Mouse (Mus musculus) lung, embryonic 14.5 days (tissue): ENCODE results near the gene Rilp. TPM values are rescaled to one million over a fixed set of nuclear protein-coding genes. Genes with fewer than 3 reads are reported as not detected.
A peak's percentile ranks its signal among the peaks of the same experiment; 100 is the strongest.

Experiments used
- ATAC-seq: fragments of 200-750 bp; cut with Nextera tagmentation; 2 replicates; pipeline ENCODE4 v1.8.0; 2017; ENCODE audit warnings: mild to moderate bottlenecking, moderate TSS enrichment, moderate library complexity; ENCODE audit not compliant: insufficient read depth
- DNase-seq: peaks from one replicate; pipeline ENCODE4 v3.0.0-alpha.2; 2015
- H3K27ac ChIP-seq: fragments of 300-500 bp; sonication (generic); 2 replicates; pipeline ENCODE4 v1.5.1; 2014; ENCODE audit warnings: low read depth, mild to moderate bottlenecking, moderate library complexity
- H3K27me3 ChIP-seq: fragments of 300-500 bp; sonication (generic); 2 replicates; pipeline ENCODE4 v1.6.1; 2014; ENCODE audit warnings: low read length, control low read depth; ENCODE audit not compliant: insufficient read depth
- H3K36me3 ChIP-seq: fragments of 300-500 bp; sonication (generic); 2 replicates; pipeline ENCODE4 v1.6.1; 2014; ENCODE audit warnings: control low read depth; ENCODE audit not compliant: insufficient read depth
- H3K4me1 ChIP-seq: fragments of 300-500 bp; sonication (generic); 2 replicates; pipeline ENCODE4 v1.6.1; 2014; ENCODE audit warnings: antibody characterized with exemption, control low read depth; ENCODE audit not compliant: insufficient read depth
- H3K4me2 ChIP-seq: fragments of 300-500 bp; sonication (generic); 2 replicates; pipeline ENCODE4 v1.6.1; 2014; ENCODE audit warnings: mild to moderate bottlenecking
- H3K4me3 ChIP-seq: fragments of 300-500 bp; sonication (generic); 2 replicates; pipeline ENCODE4 v1.5.1; 2014; ENCODE audit warnings: low read depth, low read length
- H3K9ac ChIP-seq: fragments of 300-500 bp; sonication (generic); 2 replicates; pipeline ENCODE4 v1.6.1; 2014
- H3K9me3 ChIP-seq: fragments of 300-500 bp; sonication (generic); 2 replicates; pipeline ENCODE4 v1.6.1; 2016; ENCODE audit warnings: low read depth, low read length, control low read depth
- CTCF ChIP-seq: IDR thresholded peaks from 2 replicates; pipeline ENCODE4 v1.5.1; 2016; ENCODE audit warnings: antibody characterized with exemption, low read depth
- WGBS: fragments of 180-500 bp; shearing (Covaris S2); extraction: QIAGEN DNeasy Blood & Tissue Kit; methylation state at CpG from one replicate; pipeline ENCODE4 v1.1.7; 2014; 5-methylcytosine and 5-hydroxymethylcytosine counted together
- polyA plus RNA-seq: library from polyadenylated mRNA; unstranded; fragments of >200 nt; fragmentation: Nextera tagmentation; extraction: Ambion mirVana; gene quantifications from 2 replicates; pipeline ENCODE4 v1.2.1, GENCODE M21; 2014

Rilp gene
- polyA plus RNA-seq, 1 experiment from 2014 or later: 0.58 TPM

DNA sequence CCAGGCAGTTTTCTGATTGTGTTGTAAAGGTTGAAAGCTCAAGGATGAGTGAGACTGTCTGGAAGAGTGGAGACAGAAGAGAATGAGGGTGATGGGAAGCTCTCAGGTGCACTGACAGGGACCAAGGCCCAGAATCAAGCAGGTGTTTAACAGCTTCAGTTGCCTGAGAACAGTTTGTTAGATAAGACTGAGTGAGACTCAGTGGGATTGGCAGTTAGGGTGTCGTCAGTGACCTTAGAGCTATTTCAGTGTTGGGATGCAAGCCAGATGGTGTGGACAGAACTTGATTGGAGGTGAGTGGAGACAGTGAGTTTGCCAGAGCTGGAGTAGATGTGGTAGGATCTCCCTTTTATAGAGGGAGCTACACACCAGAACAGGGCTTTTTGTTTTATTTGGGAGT, 11.8 kb upstream of the Rilp start:
- 64% methylated on average over 1 of the region's 1 CpGs for WGBS
- H3K4me2 ChIP-seq: no peak overlapping the region
- H3K9ac ChIP-seq: no peak overlapping the region
- H3K27ac ChIP-seq: no peak overlapping the region
- no peak for TF ChIP-seq CTCF
- no peak overlapping the region for H3K4me3 ChIP-seq
- no peaks in the 10 kb centered on the region for H3K27me3 ChIP-seq
- H3K4me1 ChIP-seq: no peaks in the 10 kb centered on the region
- H3K9me3 ChIP-seq: no peaks in the 10 kb centered on the region
- ATAC-seq (no peak), DNase-seq (no peak)
- H3K36me3 ChIP-seq: peaks cover 100% of the 10 kb centered on the region

DNA sequence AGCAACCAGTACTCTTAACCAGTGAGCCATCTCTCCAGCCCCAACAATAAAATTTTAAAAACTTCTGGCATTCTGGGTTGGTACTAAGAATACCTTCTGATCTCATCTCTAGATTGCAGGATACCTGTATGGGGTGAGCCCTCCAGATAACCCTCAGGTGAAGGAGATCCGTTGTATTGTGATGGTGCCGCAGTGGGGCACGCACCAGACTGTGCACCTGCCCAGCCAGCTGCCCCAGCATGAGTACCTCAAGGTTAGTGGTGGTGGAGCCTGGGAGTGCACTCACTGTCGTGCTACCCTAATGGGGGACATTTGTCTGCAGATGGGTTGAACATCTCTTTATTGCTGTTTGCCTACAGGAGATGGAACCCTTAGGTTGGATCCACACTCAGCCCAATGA, 1.7 kb upstream of the Rilp start:
- peaks cover 66% of the 10 kb centered on the region for H3K36me3 ChIP-seq
- no peak overlapping the region for H3K4me2 ChIP-seq
- H3K4me1 ChIP-seq: peaks cover 8% of the 10 kb centered on the region
- no peak for ATAC-seq
- H3K27me3 ChIP-seq: no peaks in the 10 kb centered on the region
- DNase-seq: no peak
- H3K4me3 ChIP-seq: no peak overlapping the region
- H3K27ac ChIP-seq: no peak overlapping the region
- TF ChIP-seq CTCF: no peak
- WGBS: 92% methylated on average over 4 of the region's 4 CpGs
- H3K9me3 ChIP-seq: no peaks in the 10 kb centered on the region
- no peak overlapping the region for H3K9ac ChIP-seq

DNA sequence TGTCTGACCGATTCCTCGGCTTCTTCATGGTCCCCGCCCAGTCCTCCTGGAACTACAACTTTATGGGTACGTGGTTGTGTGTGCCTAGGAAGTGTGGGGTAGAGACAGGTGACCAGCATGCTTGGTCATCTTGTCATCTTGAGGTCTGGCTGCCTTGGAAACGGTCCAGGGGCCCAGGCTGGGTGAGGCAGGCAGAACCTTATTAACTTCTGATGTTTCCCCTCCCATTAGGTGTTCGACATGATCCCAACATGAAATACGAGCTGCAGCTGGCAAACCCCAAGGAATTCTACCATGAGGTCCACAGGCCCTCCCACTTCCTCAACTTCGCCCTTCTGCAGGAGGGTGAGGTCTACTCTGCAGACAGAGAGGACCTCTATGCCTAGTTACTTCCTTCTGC, 990 bp upstream of the Rilp start:
- H3K36me3 ChIP-seq: peaks cover 58% of the 10 kb centered on the region
- H3K27ac ChIP-seq: no peak overlapping the region
- ATAC-seq (no peak), DNase-seq (peak; percentile 9)
- H3K4me3 ChIP-seq: no peak overlapping the region
- H3K4me2 ChIP-seq: no peak overlapping the region
- H3K27me3 ChIP-seq: no peaks in the 10 kb centered on the region
- no peaks in the 10 kb centered on the region for H3K9me3 ChIP-seq
- 65% methylated on average over 8 of the region's 8 CpGs for WGBS
- TF ChIP-seq CTCF: no peak
- H3K4me1 ChIP-seq: peaks cover 8% of the 10 kb centered on the region
- H3K9ac ChIP-seq: no peak overlapping the region

DNA sequence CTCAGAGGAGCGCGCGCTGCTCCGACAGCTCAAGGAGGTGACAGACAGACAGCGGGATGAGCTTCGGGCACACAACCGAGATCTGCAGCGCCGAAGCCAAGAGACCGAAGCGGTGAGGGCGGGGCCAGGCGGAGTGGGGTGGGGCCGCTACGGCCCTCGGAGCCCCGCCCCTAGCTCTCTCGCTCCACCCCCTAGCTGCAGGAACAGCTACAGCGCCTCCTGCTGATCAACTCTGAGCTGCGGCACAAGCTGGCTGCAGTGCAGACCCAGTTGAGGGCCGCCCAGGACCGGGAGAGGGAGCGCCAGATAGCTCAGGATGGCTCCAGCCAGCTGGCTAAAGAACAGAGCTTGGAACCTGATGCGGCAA, 716 bp downstream of the Rilp start:
- peak overlapping the region; percentile 99 for H3K4me2 ChIP-seq
- peak overlapping the region; percentile 47 for H3K4me3 ChIP-seq
- peaks cover 8% of the 10 kb centered on the region for H3K4me1 ChIP-seq
- WGBS: 2% methylated on average over 24 of the region's 24 CpGs
- H3K27me3 ChIP-seq: no peaks in the 10 kb centered on the region
- peak overlapping the region; percentile 82 for H3K27ac ChIP-seq
- peak overlapping the region; percentile 56 for H3K9ac ChIP-seq
- ATAC-seq (peak; percentile 89), DNase-seq (peak; percentile 95)
- H3K9me3 ChIP-seq: no peaks in the 10 kb centered on the region
- H3K36me3 ChIP-seq: peaks cover 41% of the 10 kb centered on the region
- peak; percentile 91 for TF ChIP-seq CTCF

DNA sequence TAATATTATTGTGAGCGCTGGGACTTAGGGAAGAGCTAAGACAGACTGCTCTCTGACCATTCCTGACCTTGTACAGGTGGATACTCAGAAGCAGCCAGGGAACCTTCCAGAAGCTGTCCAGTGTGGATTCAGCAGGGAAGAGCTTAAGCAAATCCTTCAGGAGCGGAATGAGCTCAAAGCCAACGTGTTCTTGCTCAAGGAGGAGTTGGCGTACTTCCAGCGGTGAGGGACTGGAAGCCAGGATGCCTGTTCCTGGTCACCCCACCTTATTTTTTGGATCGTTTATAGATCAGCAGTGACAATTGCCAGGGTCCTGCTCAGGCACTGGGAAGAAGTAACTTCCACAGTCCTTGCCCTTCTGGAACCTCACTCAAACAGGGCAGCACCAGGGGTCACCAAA, 1.3 kb downstream of the Rilp start:
- H3K27me3 ChIP-seq: no peaks in the 10 kb centered on the region
- ATAC-seq (no peak), DNase-seq (peak; percentile 30)
- no peak overlapping the region for H3K9ac ChIP-seq
- 72% methylated on average over 6 of the region's 6 CpGs for WGBS
- no peak overlapping the region for H3K27ac ChIP-seq
- H3K9me3 ChIP-seq: no peaks in the 10 kb centered on the region
- H3K4me3 ChIP-seq: no peak overlapping the region
- TF ChIP-seq CTCF: no peak
- no peak overlapping the region for H3K4me2 ChIP-seq
- H3K4me1 ChIP-seq: peaks cover 8% of the 10 kb centered on the region
- peaks cover 35% of the 10 kb centered on the region for H3K36me3 ChIP-seq

DNA sequence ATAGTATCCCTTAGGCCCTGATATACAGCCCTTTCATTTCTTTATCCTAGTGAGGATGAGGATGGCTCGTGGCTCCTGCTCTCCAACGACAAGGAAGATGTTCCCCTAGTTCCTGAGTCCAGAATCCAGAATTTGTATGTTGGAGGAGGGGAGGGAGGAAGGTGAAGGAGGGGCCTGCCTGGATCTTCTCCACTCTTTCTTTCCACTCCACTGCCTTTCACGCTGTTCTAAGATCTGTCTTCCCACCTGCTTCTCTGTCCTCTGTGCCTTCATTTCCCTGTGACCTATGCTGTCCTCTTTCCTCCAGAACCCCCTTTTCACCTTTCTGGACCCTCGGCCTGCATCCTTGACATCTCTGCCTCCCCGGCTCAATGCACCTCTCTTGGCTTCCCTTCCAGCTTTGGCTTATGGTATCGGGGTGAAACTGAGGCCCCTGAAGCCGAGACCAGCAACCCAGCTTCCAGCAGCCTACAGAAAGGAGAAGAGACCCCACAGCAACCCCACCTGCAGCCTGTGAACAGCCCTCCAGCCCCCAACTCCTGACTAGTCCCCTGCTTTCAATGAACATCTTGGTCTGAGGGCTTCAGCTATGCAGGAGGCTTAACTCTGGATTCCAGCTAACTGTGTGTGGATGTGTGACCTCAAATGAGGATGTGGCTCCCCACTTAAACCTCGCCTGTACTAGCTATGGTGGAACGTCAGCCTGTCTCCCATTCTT, 2.6 kb downstream of the Rilp start:
- H3K36me3 ChIP-seq: peaks cover 24% of the 10 kb centered on the region
- no peak for DNase-seq
- H3K27ac ChIP-seq: no peak overlapping the region
- peaks cover 8% of the 10 kb centered on the region for H3K4me1 ChIP-seq
- ATAC-seq: no peak
- TF ChIP-seq CTCF: no peak
- no peak overlapping the region for H3K4me2 ChIP-seq
- H3K4me3 ChIP-seq: no peak overlapping the region
- no peaks in the 10 kb centered on the region for H3K27me3 ChIP-seq
- WGBS: 72% methylated on average over 9 of the region's 9 CpGs
- H3K9ac ChIP-seq: no peak overlapping the region; the same call in 1 of the 2 replicates
- no peaks in the 10 kb centered on the region for H3K9me3 ChIP-seq

DNA sequence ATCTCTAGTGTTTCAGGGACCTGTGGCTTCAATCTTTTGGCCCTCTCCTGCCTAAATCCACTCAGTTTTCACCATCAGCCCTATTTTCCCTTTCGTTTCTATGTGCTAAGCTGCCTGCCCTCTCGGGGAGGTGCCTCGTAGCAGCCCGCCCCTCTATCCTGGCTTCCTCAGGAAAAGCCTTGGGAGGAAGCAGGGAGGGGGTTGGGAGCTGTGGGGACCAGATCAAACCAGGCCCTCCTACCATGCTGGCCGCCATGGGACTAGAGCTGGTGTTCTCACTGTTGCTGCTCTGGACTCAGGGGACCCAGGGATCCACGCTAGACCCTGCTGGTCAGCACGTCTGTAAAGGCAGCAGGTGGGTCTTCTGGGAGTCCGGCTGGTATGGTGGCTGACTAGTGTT, 3.4 kb downstream of the Rilp start, which contains the start of gene Scarf1:
TSS of gene Scarf1 (plus strand) at position 205 of the 400 bp plus-strand sequence.
- no peak for TF ChIP-seq CTCF
- ATAC-seq (no peak), DNase-seq (peak; percentile 64)
- WGBS: 53% methylated on average over 8 of the region's 8 CpGs
- no peak within 1 kb of the TSS for H3K27ac ChIP-seq
- no peaks in the 10 kb centered on the region for H3K9me3 ChIP-seq
- H3K4me3 ChIP-seq: peak within 1 kb of the TSS; percentile 27
- H3K36me3 ChIP-seq: peaks cover 15% of the 10 kb centered on the region
- peak within 1 kb of the TSS; percentile 2; the same call in 1 of the 2 replicates for H3K9ac ChIP-seq
- peak within 1 kb of the TSS; percentile 48 for H3K4me2 ChIP-seq
- no peaks in the 10 kb centered on the region for H3K27me3 ChIP-seq
- peaks cover 8% of the 10 kb centered on the region for H3K4me1 ChIP-seq
